Mouse (Mus musculus): Measurements from ENCODE around the gene Tm4sf1. TPM values are rescaled to one million over a fixed set of nuclear protein-coding genes. Genes with fewer than 3 reads are reported as not detected.

Tm4sf1 gene
- polyA plus RNA-seq, 1 experiment, result 119 TPM

DNA sequence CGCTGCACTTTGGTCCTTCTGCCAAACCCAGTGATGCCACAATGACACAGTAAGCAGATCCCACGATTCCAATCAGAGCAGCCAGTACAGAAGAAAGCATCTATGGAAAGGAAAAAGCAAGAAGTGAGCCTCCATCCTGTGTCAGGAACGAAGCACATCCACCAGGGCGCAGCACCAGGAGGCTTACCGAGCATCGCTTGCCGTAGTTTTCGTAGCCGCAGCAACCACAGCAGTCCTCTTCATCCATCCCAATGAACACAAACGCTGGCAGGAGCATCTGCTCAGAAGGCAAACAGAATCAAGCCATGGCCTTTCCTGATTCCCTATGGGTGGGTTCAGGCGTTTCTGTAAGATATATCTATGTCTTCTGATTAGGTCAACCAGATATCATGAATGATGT, 9.0 kb downstream of the Tm4sf1 start:
- Histone ChIP-seq H3K36me3 (ENCODE audit: control insufficient read depth, insufficient read depth) (peaks cover 31% of the 10 kb centered on the region), H3K79me2 (ENCODE audit: control insufficient read depth, insufficient read depth) (peaks cover 46% of the 10 kb centered on the region), H3K4me2 (ENCODE audit: low read depth) (peak overlapping the region; percentile 83), H3K4me3 (peak overlapping the region; percentile 42), H3K27me3 (ENCODE audit: control insufficient read depth, insufficient read depth, insufficient read length) (no peaks in the 10 kb centered on the region), H3ac (ENCODE audit: control insufficient read depth, insufficient read length) (no peak overlapping the region)
- no peak for TF ChIP-seq MYOD1 (IDR thresholded peaks at IDR 0.05; ENCODE audit: control insufficient read depth in 1 of 3, insufficient read length in 2 of 3, low read depth in 2 of 3)
- TF ChIP-seq SRF (IDR thresholded peaks at IDR 0.05; ENCODE audit: control insufficient read depth, insufficient read length, low read depth), result no peak
- TF ChIP-seq POLR2AphosphoS2 (IDR thresholded peaks at IDR 0.05; ENCODE audit: insufficient read length, low read depth), result no peak
- no peak for TF ChIP-seq CEBPB (IDR thresholded peaks at IDR 0.05; ENCODE audit: insufficient read depth, poor library complexity, severe bottlenecking)

DNA sequence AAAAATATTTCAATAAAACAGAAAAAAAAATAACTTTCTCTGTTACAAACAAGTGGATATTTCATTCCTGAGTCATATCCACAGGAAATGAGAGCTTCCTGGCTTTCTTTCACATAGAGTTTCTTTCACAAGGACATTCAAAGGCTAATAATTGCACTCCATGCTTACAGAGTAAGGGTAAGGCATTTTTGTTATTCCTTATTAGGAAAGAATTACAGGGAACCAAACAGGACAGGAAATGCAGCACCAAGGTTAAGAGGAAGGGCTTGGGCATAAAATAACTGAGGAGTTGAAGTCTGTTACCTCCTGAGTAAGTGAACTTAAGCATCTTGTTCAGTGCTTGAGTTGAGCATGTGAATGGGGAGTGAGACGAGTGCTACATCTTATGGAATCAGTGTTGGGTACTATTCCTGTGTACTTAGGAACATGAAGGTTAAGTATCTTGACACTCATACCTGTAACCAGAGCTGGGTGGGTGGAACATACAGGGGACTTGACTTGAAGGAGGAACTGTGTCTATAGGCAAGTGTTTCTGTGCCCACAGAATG, 12.8 kb downstream of the Tm4sf1 start:
- H3ac ChIP-seq (ENCODE audit: control insufficient read depth, insufficient read length), result no peak overlapping the region
- H3K36me3 ChIP-seq (ENCODE audit: control insufficient read depth, insufficient read depth), result peaks cover 43% of the 10 kb centered on the region
- no peak overlapping the region for H3K4me3 ChIP-seq
- TF ChIP-seq MYOD1 (IDR thresholded peaks at IDR 0.05; ENCODE audit: control insufficient read depth in 1 of 3, insufficient read length in 2 of 3, low read depth in 2 of 3), result no peak
- no peak for TF ChIP-seq TCF3 (IDR thresholded peaks at IDR 0.05; ENCODE audit: insufficient read length, low read depth)
- no peak for TF ChIP-seq E2F4 (IDR thresholded peaks at IDR 0.05; ENCODE audit: insufficient read depth)
- no peak for TF ChIP-seq SRF (IDR thresholded peaks at IDR 0.05; ENCODE audit: control insufficient read depth, insufficient read length, low read depth)
- no peak for TF ChIP-seq MAX (IDR thresholded peaks at IDR 0.05; ENCODE audit: low read depth)
- TF ChIP-seq MYOG (IDR thresholded peaks at IDR 0.05; ENCODE audit: control insufficient read depth in 1 of 3, insufficient read depth in 1 of 3, insufficient read length in 2 of 3, low read depth in 2 of 3), result no peak
- TF ChIP-seq CEBPB (IDR thresholded peaks at IDR 0.05; ENCODE audit: insufficient read depth, poor library complexity, severe bottlenecking), result no peak
- no peak for TF ChIP-seq POLR2AphosphoS2 (IDR thresholded peaks at IDR 0.05; ENCODE audit: insufficient read length, low read depth)
- no peak for TF ChIP-seq POLR2A (IDR thresholded peaks at IDR 0.05; ENCODE audit: insufficient read length, low read depth)
- no peak for TF ChIP-seq USF1 (IDR thresholded peaks at IDR 0.05; ENCODE audit: low read depth)
- TF ChIP-seq TCF12 (IDR thresholded peaks at IDR 0.05; ENCODE audit: insufficient read depth, poor library complexity, severe bottlenecking), result no peak
- no peak for TF ChIP-seq REST (IDR thresholded peaks at IDR 0.05; ENCODE audit: insufficient read depth, insufficient read length)
- H3K4me2 ChIP-seq (ENCODE audit: low read depth), result peak overlapping the region; percentile 28
- no peaks in the 10 kb centered on the region for H3K27me3 ChIP-seq (ENCODE audit: control insufficient read depth, insufficient read depth, insufficient read length)
- H3K79me2 ChIP-seq (ENCODE audit: control insufficient read depth, insufficient read depth), result peaks cover 42% of the 10 kb centered on the region

DNA sequence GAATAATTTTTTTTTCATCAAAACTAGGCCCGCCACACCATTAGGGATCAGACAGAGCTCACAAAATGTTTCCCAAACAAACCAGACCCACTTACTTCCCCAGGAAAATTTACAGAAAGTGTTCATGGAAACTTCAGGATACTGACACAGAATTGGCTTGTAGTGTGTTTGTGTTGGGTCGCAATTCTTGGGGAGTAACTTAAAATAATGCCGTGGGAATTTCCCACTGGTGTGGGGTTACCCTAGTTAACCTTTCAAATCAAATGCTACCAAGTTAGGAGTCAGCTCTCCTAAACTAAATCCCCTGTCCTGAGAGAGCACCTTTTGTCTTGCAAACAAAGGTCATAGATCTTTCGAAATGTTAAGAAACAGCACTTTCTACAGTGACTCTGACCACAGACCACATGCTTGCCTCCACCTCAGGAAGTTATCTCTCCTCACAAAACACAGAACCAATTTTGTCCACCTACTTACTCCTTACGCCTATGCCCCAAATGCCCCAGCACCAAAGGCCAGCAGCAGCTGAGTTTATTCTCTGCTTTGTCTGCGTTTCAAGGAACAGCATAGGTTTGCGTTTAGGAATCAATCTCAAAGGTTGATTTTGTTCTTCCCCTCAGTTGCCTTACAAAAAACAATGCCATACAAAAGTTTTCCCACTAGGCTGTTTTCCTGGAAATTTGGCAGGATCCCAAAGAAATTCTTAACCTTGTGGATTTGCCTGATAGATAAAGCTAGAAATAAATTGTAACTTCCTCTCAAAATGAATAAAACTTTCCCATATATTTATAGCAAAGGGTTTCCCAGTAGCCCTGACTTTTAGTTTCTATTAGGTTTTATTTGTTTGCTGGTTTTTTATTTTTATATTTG, 13.7 kb downstream of the Tm4sf1 start:
- peak overlapping the region; percentile 3 for H3K4me2 ChIP-seq (ENCODE audit: low read depth)
- peaks cover 33% of the 10 kb centered on the region for H3K79me2 ChIP-seq (ENCODE audit: control insufficient read depth, insufficient read depth)
- no peak overlapping the region for H3K4me3 ChIP-seq
- no peak overlapping the region for H3ac ChIP-seq (ENCODE audit: control insufficient read depth, insufficient read length)
- H3K36me3 ChIP-seq (ENCODE audit: control insufficient read depth, insufficient read depth), result peaks cover 43% of the 10 kb centered on the region
- TF ChIP-seq REST (IDR thresholded peaks at IDR 0.05; ENCODE audit: insufficient read depth, insufficient read length), result no peak
- no peak for TF ChIP-seq TCF12 (IDR thresholded peaks at IDR 0.05; ENCODE audit: insufficient read depth, poor library complexity, severe bottlenecking)
- TF ChIP-seq POLR2AphosphoS2 (IDR thresholded peaks at IDR 0.05; ENCODE audit: insufficient read length, low read depth), result no peak
- no peak for TF ChIP-seq MAX (IDR thresholded peaks at IDR 0.05; ENCODE audit: low read depth)
- H3K27me3 ChIP-seq (ENCODE audit: control insufficient read depth, insufficient read depth, insufficient read length), result no peaks in the 10 kb centered on the region

DNA sequence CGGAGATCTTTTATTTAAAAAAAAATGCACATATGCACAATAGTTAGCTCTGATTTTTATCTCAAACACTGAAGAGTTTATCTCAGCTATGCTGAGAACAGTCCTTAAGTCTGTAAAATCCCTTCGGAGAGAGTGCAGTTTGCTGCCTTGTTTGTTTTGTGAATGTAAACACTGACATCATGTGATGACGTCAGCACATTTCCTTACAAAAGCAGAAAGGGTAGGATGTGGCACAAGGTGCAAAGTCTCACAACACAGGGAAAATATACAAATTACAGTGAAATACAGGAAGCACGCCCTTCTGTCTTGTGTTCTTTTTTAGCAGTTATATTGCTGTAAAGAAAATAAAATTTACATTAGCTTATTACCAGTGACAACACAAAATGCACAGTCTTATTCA, 14.3 kb downstream of the Tm4sf1 start:
- Histone ChIP-seq H3K4me3 (no peak overlapping the region), H3K79me2 (ENCODE audit: control insufficient read depth, insufficient read depth) (peaks cover 27% of the 10 kb centered on the region), H3K4me2 (ENCODE audit: low read depth) (no peak overlapping the region), H3K27me3 (ENCODE audit: control insufficient read depth, insufficient read depth, insufficient read length) (no peaks in the 10 kb centered on the region), H3ac (ENCODE audit: control insufficient read depth, insufficient read length) (no peak overlapping the region), H3K36me3 (ENCODE audit: control insufficient read depth, insufficient read depth) (peaks cover 39% of the 10 kb centered on the region)
- TF ChIP-seq TCF3 (IDR thresholded peaks at IDR 0.05; ENCODE audit: insufficient read length, low read depth) (no peak), USF1 (IDR thresholded peaks at IDR 0.05; ENCODE audit: low read depth) (no peak), MYOG (IDR thresholded peaks at IDR 0.05; ENCODE audit: control insufficient read depth in 1 of 3, insufficient read depth in 1 of 3, insufficient read length in 2 of 3, low read depth in 2 of 3) (no peak), MYOD1 (IDR thresholded peaks at IDR 0.05; ENCODE audit: control insufficient read depth in 1 of 3, insufficient read length in 2 of 3, low read depth in 2 of 3) (no peak), CEBPB (IDR thresholded peaks at IDR 0.05; ENCODE audit: insufficient read depth, poor library complexity, severe bottlenecking) (no peak), POLR2A (IDR thresholded peaks at IDR 0.05; ENCODE audit: insufficient read length, low read depth) (no peak), POLR2AphosphoS2 (IDR thresholded peaks at IDR 0.05; ENCODE audit: insufficient read length, low read depth) (no peak), MAX (IDR thresholded peaks at IDR 0.05; ENCODE audit: low read depth) (no peak), REST (IDR thresholded peaks at IDR 0.05; ENCODE audit: insufficient read depth, insufficient read length) (no peak), TCF12 (IDR thresholded peaks at IDR 0.05; ENCODE audit: insufficient read depth, poor library complexity, severe bottlenecking) (no peak), SRF (IDR thresholded peaks at IDR 0.05; ENCODE audit: control insufficient read depth, insufficient read length, low read depth) (no peak), E2F4 (IDR thresholded peaks at IDR 0.05; ENCODE audit: insufficient read depth) (no peak)

DNA sequence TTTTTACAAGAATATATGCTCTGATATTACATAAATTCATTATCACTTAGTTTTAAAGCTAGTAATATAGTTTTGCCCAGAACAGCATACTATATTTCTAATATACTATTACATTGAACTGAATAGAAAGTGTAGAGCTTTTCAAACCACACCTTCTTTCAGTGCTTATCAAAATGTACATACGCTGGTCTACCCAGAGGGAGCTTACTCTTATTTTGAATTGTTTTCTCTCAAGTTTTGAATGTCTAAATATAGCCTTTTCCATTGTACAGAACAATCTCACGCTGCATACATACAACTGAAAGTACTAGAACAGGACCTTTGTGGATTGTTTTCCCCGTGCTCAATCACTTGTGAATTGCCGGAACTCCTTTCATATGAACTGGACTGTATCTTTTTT, 23.6 kb downstream of the Tm4sf1 start:
- Histone ChIP-seq H3K27me3 (ENCODE audit: control insufficient read depth, insufficient read depth, insufficient read length) (no peaks in the 10 kb centered on the region), H3K4me2 (ENCODE audit: low read depth) (no peak overlapping the region), H3K4me3 (no peak overlapping the region), H3ac (ENCODE audit: control insufficient read depth, insufficient read length) (no peak overlapping the region), H3K36me3 (ENCODE audit: control insufficient read depth, insufficient read depth) (no peaks in the 10 kb centered on the region), H3K79me2 (ENCODE audit: control insufficient read depth, insufficient read depth) (no peaks in the 10 kb centered on the region)
- TF ChIP-seq MYOG (IDR thresholded peaks at IDR 0.05; ENCODE audit: control insufficient read depth in 1 of 3, insufficient read depth in 1 of 3, insufficient read length in 2 of 3, low read depth in 2 of 3), result no peak
- no peak for TF ChIP-seq SRF (IDR thresholded peaks at IDR 0.05; ENCODE audit: control insufficient read depth, insufficient read length, low read depth)
- no peak for TF ChIP-seq REST (IDR thresholded peaks at IDR 0.05; ENCODE audit: insufficient read depth, insufficient read length)
- TF ChIP-seq POLR2A (IDR thresholded peaks at IDR 0.05; ENCODE audit: insufficient read length, low read depth), result no peak
- TF ChIP-seq E2F4 (IDR thresholded peaks at IDR 0.05; ENCODE audit: insufficient read depth), result no peak
- no peak for TF ChIP-seq TCF12 (IDR thresholded peaks at IDR 0.05; ENCODE audit: insufficient read depth, poor library complexity, severe bottlenecking)
- TF ChIP-seq USF1 (IDR thresholded peaks at IDR 0.05; ENCODE audit: low read depth), result no peak
- TF ChIP-seq POLR2AphosphoS2 (IDR thresholded peaks at IDR 0.05; ENCODE audit: insufficient read length, low read depth), result no peak
